Mouse (Mus musculus): ENCODE data around the gene Gm10337.
A peak's percentile ranks its signal among the peaks of the same experiment; 100 is the strongest.

Gene Gm10337

GRCm38 (mm10) chr15:102517976-102518858 lies 14.7 kb downstream of the Gm10337 start, which contains the start of gene Tarbp2:
TSS of gene Tarbp2 (plus strand) at chr15:102518192.
- peak; percentile 100 for DNase-seq (ENCODE audit: low spot score)

GRCm38 (mm10) chr15:102518859-102519201 lies 15.3 kb downstream of the Gm10337 start:
- no peak for DNase-seq (ENCODE audit: low spot score)

GRCm38 (mm10) chr15:102519211-102520141 lies 16.0 kb downstream of the Gm10337 start:
- no peak for DNase-seq (ENCODE audit: low spot score)

- no peak for DNase-seq (ENCODE audit: low spot score)
Measured at GRCm38 (mm10) chr15:102520416-102520815, 16.9 kb downstream of the Gm10337 start.

- no peak for DNase-seq (ENCODE audit: low spot score)
Measured at GRCm38 (mm10) chr15:102521480-102521879, 18.0 kb downstream of the Gm10337 start.

GRCm38 (mm10) chr15:102524892-102525485 lies 21.5 kb downstream of the Gm10337 start, which contains the start of gene Npff:
TSS of gene Npff (minus strand) at chr15:102524942.
- DNase-seq (ENCODE audit: low spot score), result no peak

- no peak for DNase-seq (ENCODE audit: low spot score)
Measured at GRCm38 (mm10) chr15:102526111-102527002, 22.8 kb downstream of the Gm10337 start.

GRCm38 (mm10) chr15:102527936-102528335 lies 24.4 kb downstream of the Gm10337 start:
- no peak for DNase-seq (ENCODE audit: low spot score)

GRCm38 (mm10) chr15:102528396-102528795 lies 24.9 kb downstream of the Gm10337 start:
- DNase-seq (ENCODE audit: low spot score), result no peak

- no peak for DNase-seq (ENCODE audit: low spot score)
Measured at GRCm38 (mm10) chr15:102530566-102530965, 27.0 kb downstream of the Gm10337 start.

GRCm38 (mm10) chr15:102531586-102531985 lies 28.1 kb downstream of the Gm10337 start:
- no peak for DNase-seq (ENCODE audit: low spot score)

GRCm38 (mm10) chr15:102532106-102532900 lies 28.8 kb downstream of the Gm10337 start:
- DNase-seq (ENCODE audit: low spot score), result no peak

- DNase-seq (ENCODE audit: low spot score), result no peak
Measured at GRCm38 (mm10) chr15:102533926-102534325, 30.4 kb downstream of the Gm10337 start.

GRCm38 (mm10) chr15:102544801-102545200 lies 41.3 kb downstream of the Gm10337 start:
- DNase-seq (ENCODE audit: low spot score), result no peak

- no peak for DNase-seq (ENCODE audit: low spot score)
Measured at GRCm38 (mm10) chr15:102546246-102546645, 42.7 kb downstream of the Gm10337 start.

- DNase-seq (ENCODE audit: low spot score), result peak; percentile 26
Measured at GRCm38 (mm10) chr15:102546677-102547427, 43.3 kb downstream of the Gm10337 start.

GRCm38 (mm10) chr15:102547478-102547877 lies 44.0 kb downstream of the Gm10337 start:
- DNase-seq (ENCODE audit: low spot score), result no peak

GRCm38 (mm10) chr15:102552599-102552998 lies 49.1 kb downstream of the Gm10337 start:
- DNase-seq (ENCODE audit: low spot score), result no peak
